Mouse (Mus musculus) forebrain, embryonic 12.5 days (tissue): ENCODE results near the gene Naa15. TPM values are rescaled to one million over a fixed set of nuclear protein-coding genes. Genes with fewer than 3 reads are reported as not detected.
"Not testable (repeated sequence)": the region's sequence is repeated elsewhere in the genome, so short reads cannot be mapped to it uniquely, and the experiment has no call there.

Source experiments
- ATAC-seq: fragments of 200-750 bp; cut with Nextera tagmentation; 2 replicates; pipeline ENCODE4 v1.8.0; 2017; ENCODE audit warnings: moderate TSS enrichment; ENCODE audit not compliant: low FRiP score
- H3K27ac ChIP-seq: fragments of 300-500 bp; sonication (generic); 2 replicates; pipeline ENCODE4 v1.5.1; 2016; ENCODE audit warnings: mild to moderate bottlenecking
- H3K27me3 ChIP-seq: fragments of 300-500 bp; sonication (generic); 2 replicates; pipeline ENCODE4 v1.6.1; 2016; ENCODE audit warnings: mild to moderate bottlenecking
- H3K36me3 ChIP-seq: fragments of 300-500 bp; sonication (generic); replicated peaks from 2 replicates; pipeline ENCODE4 v1.6.1; 2016; ENCODE audit warnings: mild to moderate bottlenecking
- H3K4me1 ChIP-seq: fragments of 300-500 bp; sonication (generic); 2 replicates; pipeline ENCODE4 v1.6.1; 2016
- H3K4me2 ChIP-seq: fragments of 300-500 bp; sonication (generic); 2 replicates; pipeline ENCODE4 v1.6.1; 2016; ENCODE audit warnings: mild to moderate bottlenecking, moderate library complexity
- H3K4me3 ChIP-seq: fragments of 300-500 bp; sonication (generic); replicated peaks from 2 replicates; pipeline ENCODE4 v1.5.1; 2016; ENCODE audit warnings: mild to moderate bottlenecking
- H3K9ac ChIP-seq: fragments of 300-500 bp; sonication (generic); 2 replicates; pipeline ENCODE4 v1.6.1; 2016; ENCODE audit warnings: mild to moderate bottlenecking
- H3K9me3 ChIP-seq: fragments of 300-500 bp; sonication (generic); 2 replicates; pipeline ENCODE4 v1.6.1; 2016
- WGBS: fragments of 180-500 bp; shearing (Covaris S2); methylation state at CpG from one replicate; pipeline ENCODE4 v1.1.7; 2016; 5-methylcytosine and 5-hydroxymethylcytosine counted together
- polyA plus RNA-seq: library from polyadenylated mRNA; unstranded; fragments of >200 nt; fragmentation: Nextera tagmentation; extraction: Ambion mirVana; gene quantifications from 2 replicates; pipeline ENCODE4 v1.2.1, GENCODE M21; 2016

Gene Naa15
- polyA plus RNA-seq, 1 experiment from 2014 or later = 75.9 TPM

DNA sequence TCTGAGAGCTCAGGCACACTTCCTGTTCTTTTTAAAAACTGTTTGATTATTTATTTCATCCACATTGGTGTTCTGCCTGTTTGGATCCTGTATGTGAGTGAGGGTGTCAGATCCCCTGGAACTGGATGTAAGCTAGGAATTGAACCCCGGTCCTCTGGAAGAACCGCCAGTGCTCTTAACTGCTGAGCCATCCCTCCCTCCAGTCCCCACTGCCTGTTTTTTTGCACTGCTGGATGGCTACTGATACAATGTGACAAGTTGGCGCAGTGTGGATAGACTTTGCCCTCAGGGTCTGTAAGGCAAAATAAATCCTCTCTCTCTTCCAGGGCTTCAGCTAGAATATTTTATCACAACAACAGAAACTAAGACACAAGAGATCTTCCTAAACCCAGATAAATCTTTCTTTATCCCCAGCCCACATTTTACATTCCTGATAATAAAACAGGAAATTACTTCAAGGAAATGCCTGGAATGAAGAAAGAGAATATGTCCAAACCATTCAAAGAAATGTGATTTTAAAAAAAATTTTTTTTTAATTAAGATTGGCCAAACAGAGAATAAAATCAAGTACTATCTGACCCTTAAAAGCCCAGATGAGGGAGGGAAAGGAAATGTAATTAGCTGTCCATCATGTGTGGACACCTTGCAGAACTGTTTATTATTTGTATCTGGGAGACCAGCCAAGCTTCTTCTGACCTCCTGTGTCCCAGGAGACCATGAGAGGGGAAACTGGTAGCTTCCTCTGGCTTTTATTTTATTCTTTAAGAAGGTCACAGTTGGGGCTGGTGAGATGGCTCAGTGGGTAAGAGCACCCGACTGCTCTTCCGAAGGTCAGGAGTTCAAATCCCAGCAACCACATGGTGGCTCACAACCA lies 34.9 kb upstream of the Naa15 start:
- H3K27me3 ChIP-seq = 0 out of 2 replicates have a peak, but pooled peaks cover 3% of the 10 kb centered on the region
- H3K4me3 ChIP-seq = no peak overlapping the region
- ATAC-seq = no peak
- H3K4me1 ChIP-seq = peaks cover 10% of the 10 kb centered on the region; the same call in 1 of the 2 replicates
- H3K9me3 ChIP-seq = no peaks in the 10 kb centered on the region
- no peak overlapping the region for H3K4me2 ChIP-seq
- no peak overlapping the region for H3K9ac ChIP-seq
- H3K27ac ChIP-seq = no peak overlapping the region
- WGBS = 82% methylated on average over 5 of the region's 5 CpGs
- H3K36me3 ChIP-seq = no peaks in the 10 kb centered on the region

DNA sequence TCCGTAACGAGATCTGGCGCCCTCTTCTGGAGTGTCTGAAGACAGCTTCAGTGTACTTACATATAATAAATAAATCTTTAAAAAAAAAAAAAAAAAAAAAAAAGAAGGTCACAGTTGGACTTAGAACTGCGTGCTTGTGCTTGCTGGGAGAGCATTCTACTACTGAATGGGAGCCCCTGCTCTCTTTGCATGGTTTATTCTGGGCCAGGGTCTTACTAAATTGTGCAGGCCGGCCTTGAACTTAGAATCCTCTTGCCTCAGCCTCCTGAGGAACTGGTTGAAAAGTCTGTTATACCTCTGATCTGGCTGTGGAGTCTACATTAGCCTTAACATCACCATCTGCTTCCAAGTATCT lies 34.3 kb upstream of the Naa15 start:
- H3K4me1 ChIP-seq = peaks cover 10% of the 10 kb centered on the region; the same call in 1 of the 2 replicates
- ATAC-seq = no peak
- 0 out of 2 replicates have a peak, but pooled peaks cover 3% of the 10 kb centered on the region for H3K27me3 ChIP-seq
- no peak overlapping the region for H3K9ac ChIP-seq
- no peaks in the 10 kb centered on the region for H3K9me3 ChIP-seq
- WGBS = 65% methylated on average over 2 of the region's 5 CpGs
- H3K36me3 ChIP-seq = no peaks in the 10 kb centered on the region
- H3K27ac ChIP-seq = no peak overlapping the region
- no peak overlapping the region for H3K4me3 ChIP-seq
- no peak overlapping the region for H3K4me2 ChIP-seq

GRCm38 (mm10) chr3:51383409-51383808 lies 31.5 kb upstream of the Naa15 start:
- no peaks in the 10 kb centered on the region for H3K9me3 ChIP-seq
- 0 out of 2 replicates have a peak, but pooled peaks cover 3% of the 10 kb centered on the region for H3K27me3 ChIP-seq
- ATAC-seq = no peak
- WGBS = 27% methylated on average over 12 of the region's 12 CpGs
- H3K27ac ChIP-seq = no peak overlapping the region
- peaks cover 12% of the 10 kb centered on the region; the same call in 1 of the 2 replicates for H3K4me1 ChIP-seq
- no peak overlapping the region for H3K4me3 ChIP-seq
- H3K4me2 ChIP-seq = no peak overlapping the region
- no peaks in the 10 kb centered on the region for H3K36me3 ChIP-seq
- no peak overlapping the region for H3K9ac ChIP-seq

GRCm38 (mm10) chr3:51386441-51387133 lies 28.4 kb upstream of the Naa15 start:
- Histone ChIP-seq H3K27me3 (0 out of 2 replicates have a peak, but pooled peaks cover 4% of the 10 kb centered on the region), H3K4me3 (no peak overlapping the region), H3K9me3 (no peaks in the 10 kb centered on the region), H3K4me1 (peaks cover 18% of the 10 kb centered on the region), H3K27ac (no peak overlapping the region), H3K4me2 (no peak overlapping the region), H3K9ac (no peak overlapping the region), H3K36me3 (no peaks in the 10 kb centered on the region)
- 50% methylated on average over 12 of the region's 12 CpGs for WGBS
- no peak for ATAC-seq

DNA sequence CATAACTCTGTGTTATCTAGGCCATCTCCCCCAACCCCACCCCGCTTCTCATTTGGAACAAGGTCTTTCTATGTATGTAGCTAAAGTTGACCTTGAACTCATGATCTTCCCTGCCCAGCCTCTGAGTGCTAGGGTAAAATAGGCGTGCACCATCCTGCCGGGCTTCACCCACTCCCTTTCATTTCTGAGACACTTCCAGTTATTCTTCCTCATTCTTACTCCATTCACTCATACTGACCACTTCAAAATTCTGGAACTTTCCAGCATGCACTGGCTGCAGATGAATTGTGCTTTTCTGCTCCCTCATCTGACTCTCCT lies 27.9 kb upstream of the Naa15 start:
- H3K36me3 ChIP-seq = no peaks in the 10 kb centered on the region
- ATAC-seq = no peak
- no peak overlapping the region for H3K27ac ChIP-seq
- 0 out of 2 replicates have a peak, but pooled peaks cover 4% of the 10 kb centered on the region for H3K27me3 ChIP-seq
- H3K4me2 ChIP-seq = no peak overlapping the region
- H3K4me3 ChIP-seq = no peak overlapping the region
- H3K9me3 ChIP-seq = no peaks in the 10 kb centered on the region
- peaks cover 18% of the 10 kb centered on the region for H3K4me1 ChIP-seq
- 82% methylated on average over 3 of the region's 3 CpGs for WGBS
- H3K9ac ChIP-seq = no peak overlapping the region

DNA sequence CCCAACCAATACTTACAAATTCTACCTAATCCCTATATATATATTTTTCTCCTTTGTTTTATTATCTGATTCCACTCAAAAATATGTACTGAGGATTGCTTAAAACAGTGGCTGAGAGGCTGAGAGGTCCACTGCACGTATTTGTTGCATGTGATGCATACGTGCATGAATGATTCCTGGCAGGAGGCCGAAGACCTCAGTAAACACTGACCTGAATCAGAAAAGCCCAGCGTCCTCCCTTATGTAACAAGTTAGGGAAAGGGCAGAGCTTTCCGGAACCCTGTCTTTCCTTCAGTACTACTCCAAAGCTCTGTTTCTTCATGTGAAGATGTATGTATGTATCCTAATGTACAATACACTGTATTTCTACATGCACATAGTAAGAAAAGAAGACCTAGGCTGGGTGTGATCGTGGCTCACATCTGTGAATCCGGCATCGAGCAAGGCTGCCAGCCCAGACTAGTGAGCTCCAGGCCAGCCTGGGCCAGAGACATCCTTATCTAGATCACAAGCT lies 27.0 kb upstream of the Naa15 start:
- H3K4me1 ChIP-seq = peaks cover 18% of the 10 kb centered on the region
- H3K4me3 ChIP-seq = no peak overlapping the region
- no peak overlapping the region for H3K9ac ChIP-seq
- no peak overlapping the region for H3K4me2 ChIP-seq
- WGBS = 45% methylated on average over 8 of the region's 8 CpGs
- H3K36me3 ChIP-seq = no peaks in the 10 kb centered on the region
- no peak for ATAC-seq
- no peaks in the 10 kb centered on the region for H3K9me3 ChIP-seq
- H3K27me3 ChIP-seq = 0 out of 2 replicates have a peak, but pooled peaks cover 4% of the 10 kb centered on the region
- no peak overlapping the region for H3K27ac ChIP-seq

DNA sequence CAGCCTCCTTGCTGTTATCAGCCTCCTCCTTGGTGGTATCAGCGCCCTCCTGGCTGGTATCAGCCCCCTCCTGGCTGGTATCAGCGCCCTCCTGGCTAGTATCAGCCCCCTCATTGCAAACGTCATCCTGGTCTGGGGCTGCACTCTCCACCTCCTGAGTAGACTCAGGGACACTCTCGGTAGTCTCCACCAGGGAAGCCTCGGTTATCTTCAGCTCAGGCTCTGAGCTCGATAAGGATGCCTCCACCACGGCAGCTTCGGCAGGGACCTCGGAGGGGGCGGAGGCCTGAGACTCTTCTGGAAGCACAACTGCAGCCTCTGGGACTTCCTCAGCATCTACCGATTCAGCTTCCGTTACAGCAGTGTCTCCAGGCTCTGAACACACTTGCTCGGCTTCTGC lies 26.0 kb upstream of the Naa15 start:
- H3K4me1 ChIP-seq = peaks cover 13% of the 10 kb centered on the region
- 8% methylated on average over 13 of the region's 13 CpGs for WGBS
- peak overlapping the region; percentile 13; the same call in 1 of the 2 replicates for H3K4me3 ChIP-seq
- peak overlapping the region; percentile 44 for H3K4me2 ChIP-seq
- peak overlapping the region; percentile 38; the same call in 1 of the 2 replicates for H3K9ac ChIP-seq
- ATAC-seq = no peak
- no peak overlapping the region for H3K27ac ChIP-seq
- H3K9me3 ChIP-seq = no peaks in the 10 kb centered on the region
- H3K36me3 ChIP-seq = no peaks in the 10 kb centered on the region
- 0 out of 2 replicates have a peak, but pooled peaks cover 4% of the 10 kb centered on the region for H3K27me3 ChIP-seq

DNA sequence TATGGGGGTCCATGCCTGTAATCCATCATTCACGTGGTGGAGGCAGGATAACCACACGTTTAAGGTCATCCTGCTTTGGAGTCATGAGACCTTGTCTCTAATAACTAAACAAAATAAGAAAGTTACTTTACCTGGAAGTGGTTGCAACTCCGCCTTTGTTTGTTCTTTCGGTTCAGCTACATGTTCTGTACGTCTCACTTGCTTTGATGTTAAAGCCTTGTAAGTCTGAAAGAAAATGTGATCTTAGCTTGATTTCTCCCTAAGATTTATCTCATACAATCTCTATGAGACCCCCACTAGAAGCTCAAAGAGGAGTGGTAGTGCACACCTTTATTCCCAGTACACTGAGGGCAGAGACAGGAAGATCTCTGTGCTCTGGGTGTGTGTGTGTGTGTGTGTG lies 23.9 kb upstream of the Naa15 start:
- ATAC-seq = no peak
- WGBS = 90% methylated on average over 5 of the region's 5 CpGs
- Histone ChIP-seq H3K4me2 (no peak overlapping the region), H3K27me3 (peaks cover 17% of the 10 kb centered on the region), H3K4me3 (no peak overlapping the region), H3K4me1 (peaks cover 18% of the 10 kb centered on the region), H3K9ac (no peak overlapping the region), H3K9me3 (no peaks in the 10 kb centered on the region), H3K36me3 (no peaks in the 10 kb centered on the region), H3K27ac (no peak overlapping the region)

DNA sequence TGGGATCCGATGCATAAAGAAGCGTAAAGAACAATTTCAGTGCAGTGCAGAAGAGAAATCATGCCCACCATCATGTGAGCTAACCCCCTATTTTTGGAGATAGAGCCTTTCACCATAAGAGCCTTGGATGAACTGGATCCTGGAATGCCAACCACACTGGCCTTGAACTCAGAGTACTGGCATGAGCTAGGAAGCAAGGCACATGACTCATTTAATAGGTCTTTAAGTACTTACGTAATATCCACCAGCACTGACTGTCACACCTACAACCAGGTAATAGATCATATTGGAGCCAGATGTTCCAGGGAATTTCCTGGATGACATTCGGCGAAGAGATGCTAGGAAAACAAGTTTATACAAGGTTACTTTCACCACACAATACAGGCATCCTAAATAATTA lies 23.4 kb upstream of the Naa15 start:
- H3K4me2 ChIP-seq = no peak overlapping the region
- H3K4me3 ChIP-seq = no peak overlapping the region
- H3K27me3 ChIP-seq = peaks cover 22% of the 10 kb centered on the region
- H3K4me1 ChIP-seq = peaks cover 21% of the 10 kb centered on the region
- 94% methylated on average over 5 of the region's 5 CpGs for WGBS
- no peak for ATAC-seq
- H3K27ac ChIP-seq = no peak overlapping the region
- no peaks in the 10 kb centered on the region for H3K36me3 ChIP-seq
- H3K9me3 ChIP-seq = no peaks in the 10 kb centered on the region
- no peak overlapping the region for H3K9ac ChIP-seq

- Histone ChIP-seq H3K4me1 (peaks cover 20% of the 10 kb centered on the region), H3K27me3 (peaks cover 35% of the 10 kb centered on the region)
- H3K27ac ChIP-seq, H3K9ac ChIP-seq, ATAC-seq, H3K4me3 ChIP-seq, H3K4me2 ChIP-seq, H3K36me3 ChIP-seq, H3K9me3 ChIP-seq: not testable (repeated sequence)
- 95% methylated on average over 3 of the region's 3 CpGs for WGBS
Measured at GRCm38 (mm10) chr3:51393018-51393417, 21.9 kb upstream of the Naa15 start.

DNA sequence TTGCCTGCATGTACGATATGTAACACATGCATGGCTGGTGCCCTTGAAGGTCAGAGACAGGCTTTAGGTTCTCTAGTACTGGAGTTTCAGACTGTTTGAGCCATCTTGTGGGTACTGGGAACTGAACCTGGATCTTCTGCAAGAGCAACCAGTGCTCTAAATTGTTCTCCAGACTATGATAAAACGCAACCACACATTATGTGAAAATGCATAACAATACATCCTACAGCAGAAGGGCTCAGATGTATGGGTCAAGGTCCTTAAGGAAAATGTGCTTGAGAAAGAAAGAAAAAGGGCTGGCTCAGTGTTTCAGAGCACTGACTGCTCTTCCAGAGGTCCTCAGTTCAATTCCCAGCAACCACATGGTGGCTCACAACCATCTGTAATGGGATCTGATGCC lies 21.3 kb upstream of the Naa15 start:
- Histone ChIP-seq H3K4me3 (no peak overlapping the region), H3K4me2 (no peak overlapping the region), H3K36me3 (no peaks in the 10 kb centered on the region), H3K9me3 (no peaks in the 10 kb centered on the region), H3K4me1 (peaks cover 21% of the 10 kb centered on the region), H3K27me3 (peaks cover 37% of the 10 kb centered on the region), H3K27ac (no peak overlapping the region), H3K9ac (no peak overlapping the region)
- WGBS = 91% methylated on average over 2 of the region's 2 CpGs
- no peak for ATAC-seq

GRCm38 (mm10) chr3:51394881-51395280 lies 20.1 kb upstream of the Naa15 start:
- no peak overlapping the region for H3K4me3 ChIP-seq
- H3K27me3 ChIP-seq = peaks cover 33% of the 10 kb centered on the region
- no peaks in the 10 kb centered on the region for H3K9me3 ChIP-seq
- H3K4me1 ChIP-seq = peaks cover 26% of the 10 kb centered on the region
- WGBS = 66% methylated on average over 3 of the region's 3 CpGs
- no peak overlapping the region for H3K27ac ChIP-seq
- no peaks in the 10 kb centered on the region for H3K36me3 ChIP-seq
- ATAC-seq = no peak
- H3K4me2 ChIP-seq = no peak overlapping the region
- no peak overlapping the region for H3K9ac ChIP-seq
